Mouse (Mus musculus) C2C12 (cell line): ENCODE measurements around the gene Cav1. TPM values are rescaled to one million over a fixed set of nuclear protein-coding genes. Genes with fewer than 3 reads are reported as not detected.

Source experiments
- H3K27me3 ChIP-seq: one replicate; pipeline ENCODE4 v1.6.1; 2011; ENCODE audit not compliant: control insufficient read depth, insufficient read depth, insufficient read length
- H3K36me3 ChIP-seq: one replicate; pipeline ENCODE4 v1.6.1; 2011; ENCODE audit not compliant: control insufficient read depth, insufficient read depth
- H3K4me3 ChIP-seq: one replicate; pipeline ENCODE4 v1.5.1; 2011; ENCODE audit warnings: mild to moderate bottlenecking, control low read depth; ENCODE audit not compliant: poor library complexity, insufficient read depth, severe bottlenecking
- H3K79me2 ChIP-seq: one replicate; pipeline ENCODE4 v1.6.1; 2011; ENCODE audit not compliant: control insufficient read depth, insufficient read depth
- H3K79me3 ChIP-seq: one replicate; pipeline ENCODE4 v1.6.1; 2011; ENCODE audit warnings: low read depth, control low read depth
- H3ac ChIP-seq: one replicate; pipeline ENCODE3; 2011; ENCODE audit warnings: low read depth; ENCODE audit not compliant: control insufficient read depth, insufficient read length
- CEBPB ChIP-seq: IDR thresholded peaks from one replicate; pipeline ENCODE4 v1.6.1; 2011; ENCODE audit warnings: low read depth, mild to moderate bottlenecking, control low read depth, moderate library complexity
- CTCF ChIP-seq: IDR thresholded peaks from one replicate; pipeline ENCODE4 v1.5.1; 2011; ENCODE audit not compliant: control insufficient read depth, insufficient read depth, insufficient read length
- FOSL1 ChIP-seq: IDR thresholded peaks from one replicate; pipeline ENCODE4 v1.8.0; 2011; ENCODE audit warnings: mild to moderate bottlenecking, low read length; ENCODE audit not compliant: poor library complexity, insufficient read depth, severe bottlenecking
- USF1 ChIP-seq: IDR thresholded peaks from one replicate; pipeline ENCODE4 v1.6.1; 2011; ENCODE audit warnings: low read depth, mild to moderate bottlenecking, control low read depth, moderate library complexity
- polyA plus RNA-seq: library from polyadenylated mRNA; unstranded; fragments of >200 nt; fragmentation: generic; extraction: Trizol; gene quantifications from one replicate; pipeline ENCODE4 v1.2.1, GENCODE M21; 2012; ENCODE audit warnings: missing spikeins

Gene Cav1
- polyA plus RNA-seq, 1 experiment: 24.5 TPM

DNA sequence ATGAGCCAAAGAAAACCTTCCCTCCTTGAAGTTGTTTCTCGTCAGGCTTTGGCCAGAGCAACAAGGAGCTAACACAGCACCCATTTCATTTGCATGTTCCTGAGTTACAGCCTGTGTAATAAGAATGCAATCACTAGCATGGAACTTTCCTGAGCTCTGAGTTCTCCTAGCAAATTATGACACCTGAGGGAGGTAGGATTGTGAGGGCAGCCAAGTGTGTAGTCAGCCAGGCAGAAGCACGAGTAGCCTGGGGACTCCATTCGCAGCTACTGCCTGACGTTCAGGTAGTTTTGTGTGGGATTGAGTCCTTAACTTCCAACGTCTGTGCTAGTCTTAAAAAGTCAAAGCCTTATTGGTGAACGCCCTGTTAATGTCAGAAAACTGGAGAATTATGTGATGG is 75.6 kb downstream of the Cav1 start:
- Histone ChIP-seq H3ac (no peak overlapping the region), H3K36me3 (no peaks in the 10 kb centered on the region), H3K79me2 (no peaks in the 10 kb centered on the region), H3K4me3 (no peak overlapping the region), H3K27me3 (no peaks in the 10 kb centered on the region), H3K79me3 (no peaks in the 10 kb centered on the region)
- TF ChIP-seq FOSL1: no peak
- no peak for TF ChIP-seq CTCF

- Histone ChIP-seq H3K4me3 (no peak overlapping the region), H3K27me3 (no peaks in the 10 kb centered on the region), H3K36me3 (no peaks in the 10 kb centered on the region), H3K79me3 (no peaks in the 10 kb centered on the region), H3K79me2 (no peaks in the 10 kb centered on the region), H3ac (no peak overlapping the region)
- TF ChIP-seq CEBPB (peak; percentile 72), USF1 (no peak)
Measured at GRCm38 (mm10) chr6:17385531-17385930, 79.4 kb downstream of the Cav1 start.

DNA sequence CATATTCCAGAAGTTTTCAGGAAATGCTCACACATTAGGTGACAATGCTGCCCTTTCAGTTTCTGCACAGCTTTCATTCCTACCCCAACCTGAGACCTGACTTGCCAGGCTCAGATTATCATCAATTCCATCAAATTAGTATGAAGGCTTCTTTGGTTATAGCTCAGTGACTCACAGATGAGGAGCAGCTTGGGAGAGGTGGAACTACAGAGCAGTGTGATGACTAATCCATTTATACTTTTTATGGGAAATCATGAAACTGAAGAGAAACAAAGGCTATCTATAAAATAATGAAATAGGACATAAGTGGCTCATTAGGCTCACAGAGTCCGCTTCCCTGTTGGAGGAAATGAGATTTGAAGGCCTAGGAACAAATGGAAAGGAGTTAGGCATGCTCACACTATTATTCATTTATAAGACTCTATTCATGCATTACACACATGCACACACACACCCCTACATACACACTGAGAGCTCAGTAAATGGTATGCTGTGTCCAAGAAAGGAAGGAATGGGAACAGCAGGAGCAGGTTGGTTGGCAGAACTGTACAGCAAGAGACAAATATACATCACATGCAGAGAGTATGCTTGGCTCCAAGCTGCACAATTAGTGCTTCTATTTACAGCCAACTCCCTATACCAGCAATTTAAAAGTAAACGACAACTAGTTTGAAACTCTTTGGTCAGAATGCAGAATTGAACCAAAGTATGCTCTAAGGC is 82.0 kb downstream of the Cav1 start:
- H3K27me3 ChIP-seq: no peaks in the 10 kb centered on the region
- no peaks in the 10 kb centered on the region for H3K36me3 ChIP-seq
- TF ChIP-seq FOSL1: peak; percentile 7
- TF ChIP-seq CTCF: no peak
- no peaks in the 10 kb centered on the region for H3K79me2 ChIP-seq
- H3K79me3 ChIP-seq: no peaks in the 10 kb centered on the region
- no peak overlapping the region for H3K4me3 ChIP-seq
- H3ac ChIP-seq: no peak overlapping the region

Other genes starting within 250 kb of the Cav1 start
- gene Tes, start 241.2 kb upstream of the Cav1 start, polyA plus RNA-seq: 112 TPM
- 3.4 TPM for gene Cav2, start 25.1 kb upstream of the Cav1 start, polyA plus RNA-seq
- 10.2 TPM for gene Met, start 157.5 kb downstream of the Cav1 start, polyA plus RNA-seq